Mouse (Mus musculus) neural tube, embryonic 14.5 days (tissue): ENCODE measurements around the gene Gm28845. TPM values are rescaled to one million over a fixed set of nuclear protein-coding genes. Genes with fewer than 3 reads are reported as not detected.
"Not testable (repeated sequence)": the region's sequence is repeated elsewhere in the genome, so short reads cannot be mapped to it uniquely, and the experiment has no call there.

Experiments
- ATAC-seq: fragments of 200-750 bp; cut with Nextera tagmentation; 2 replicates; pipeline ENCODE4 v1.8.0; 2017; ENCODE audit warnings: low read depth, mild to moderate bottlenecking, moderate TSS enrichment, moderate library complexity
- H3K27ac ChIP-seq: fragments of 300-500 bp; sonication (generic); 2 replicates; pipeline ENCODE4 v1.5.1; 2014; ENCODE audit warnings: low read depth, mild to moderate bottlenecking, control low read depth, low read length, moderate library complexity, mixed read lengths
- H3K27me3 ChIP-seq: fragments of 300-500 bp; sonication (generic); 2 replicates; pipeline ENCODE4 v1.6.1; 2014; ENCODE audit warnings: low read length; ENCODE audit not compliant: control insufficient read depth, insufficient read depth
- H3K36me3 ChIP-seq: fragments of 300-500 bp; sonication (generic); 2 replicates; pipeline ENCODE4 v1.6.1; 2014; ENCODE audit warnings: low read length, mixed read lengths; ENCODE audit not compliant: control insufficient read depth, insufficient read depth
- H3K4me1 ChIP-seq: fragments of 300-500 bp; sonication (generic); 2 replicates; pipeline ENCODE4 v1.6.1; 2014; ENCODE audit warnings: low read length; ENCODE audit not compliant: control insufficient read depth, insufficient read depth
- H3K4me2 ChIP-seq: fragments of 300-500 bp; sonication (generic); 2 replicates; pipeline ENCODE4 v1.6.1; 2014; ENCODE audit warnings: mild to moderate bottlenecking, low read depth, low read length, control low read depth
- H3K4me3 ChIP-seq: fragments of 300-500 bp; sonication (generic); 2 replicates; pipeline ENCODE4 v1.5.1; 2014; ENCODE audit warnings: low read depth, low read length, control low read depth, mixed read lengths
- H3K9ac ChIP-seq: fragments of 300-500 bp; sonication (generic); replicated peaks from 2 replicates; pipeline ENCODE4 v1.6.1; 2014; ENCODE audit warnings: low read depth, mild to moderate bottlenecking, control low read depth, low read length, mixed read lengths
- H3K9me3 ChIP-seq: fragments of 300-500 bp; sonication (generic); 2 replicates; pipeline ENCODE4 v1.6.1; 2016; ENCODE audit warnings: low read length; ENCODE audit not compliant: control insufficient read depth
- WGBS: fragments of 180-500 bp; shearing (Covaris S2); extraction: QIAGEN DNeasy Blood & Tissue Kit; methylation state at CpG from one replicate; pipeline ENCODE4 v1.1.7; 2014; 5-methylcytosine and 5-hydroxymethylcytosine counted together
- polyA plus RNA-seq: library from polyadenylated mRNA; unstranded; fragments of >200 nt; fragmentation: Nextera tagmentation; extraction: Ambion mirVana; gene quantifications from 2 replicates; pipeline ENCODE4 v1.2.1, GENCODE M21; 2014

Gm28845 gene
- polyA plus RNA-seq, 1 experiment from 2014 or later: not detected

DNA sequence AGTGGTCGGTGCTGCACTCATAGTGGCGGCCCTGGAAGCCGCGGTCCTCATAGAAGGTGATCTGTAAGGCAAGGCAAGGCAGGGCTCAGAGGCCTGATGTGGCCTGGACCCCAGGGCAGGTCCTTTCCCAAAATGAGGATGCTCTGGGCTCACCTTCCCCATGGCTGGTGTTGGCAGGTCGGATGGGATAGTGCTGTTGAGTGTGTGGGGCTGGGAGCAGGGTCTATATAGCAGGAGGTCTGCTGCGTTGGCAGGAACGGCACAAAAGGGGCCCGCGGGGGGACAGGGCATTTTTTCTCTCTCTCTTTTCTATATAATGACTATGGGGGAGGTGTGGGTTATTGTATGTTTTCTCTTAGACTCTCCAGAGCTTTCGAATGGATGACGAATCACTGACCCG is 68.4 kb downstream of the Gm28845 start, which contains the start of gene Cryge:
Gene Cryge, minus strand, starts transcription at position 198 of the 400 bp plus-strand sequence.
- not testable (repeated sequence) for H3K9me3 ChIP-seq, H3K27me3 ChIP-seq, H3K4me3 ChIP-seq, H3K9ac ChIP-seq, H3K4me1 ChIP-seq, ATAC-seq, H3K4me2 ChIP-seq, H3K36me3 ChIP-seq, H3K27ac ChIP-seq
- WGBS: 39% methylated on average over 10 of the region's 12 CpGs

Other genes with a start within 250 kb of the Gm28845 start
- gene Plekhm3, start 162.7 kb downstream of the Gm28845 start, polyA plus RNA-seq: 13.9 and 15.6 TPM in 2 replicates
- gene Akr1cl, start 86.8 kb downstream of the Gm28845 start, polyA plus RNA-seq: not detected in 2 replicates
- not detected in 2 replicates for gene Cryge, start 68.4 kb downstream of the Gm28845 start, polyA plus RNA-seq
- gene Crygd, start 56.1 kb downstream of the Gm28845 start, polyA plus RNA-seq: not detected in 2 replicates
- not detected in 2 replicates for gene Crygc, start 45.9 kb downstream of the Gm28845 start, polyA plus RNA-seq
- gene Crygb, start 37.3 kb downstream of the Gm28845 start, polyA plus RNA-seq: 0.68 and 1.1 TPM in 2 replicates
- not detected in 2 replicates for gene Cryga, start 16.2 kb downstream of the Gm28845 start, polyA plus RNA-seq
- gene D630023F18Rik, start 3.7 kb upstream of the Gm28845 start, polyA plus RNA-seq: 0.76 and 1.0 TPM in 2 replicates
- gene Idh1, start 66.9 kb upstream of the Gm28845 start, polyA plus RNA-seq: 492 and 510 TPM in 2 replicates
- gene Pikfyve, start 67.1 kb upstream of the Gm28845 start, polyA plus RNA-seq: 17.3 and 22.3 TPM in 2 replicates
- gene Pth2r, start 162.5 kb upstream of the Gm28845 start, polyA plus RNA-seq: 3.8 and 7.4 TPM in 2 replicates